Mouse (Mus musculus) MN1 (cell line): ENCODE measurements around the gene Lmbrd2.

ENCODE experiments used
- DNase-seq: peaks from one replicate; pipeline ENCODE4 v3.0.0-alpha.2; 2016; ENCODE audit warnings: low spot score

Lmbrd2 gene

GRCm38 (mm10) chr15:9140252-9140680, at the start of gene Lmbrd2:
TSS of gene Lmbrd2 (plus strand) at chr15:9140550.
- peak; percentile 99 for DNase-seq

DNA sequence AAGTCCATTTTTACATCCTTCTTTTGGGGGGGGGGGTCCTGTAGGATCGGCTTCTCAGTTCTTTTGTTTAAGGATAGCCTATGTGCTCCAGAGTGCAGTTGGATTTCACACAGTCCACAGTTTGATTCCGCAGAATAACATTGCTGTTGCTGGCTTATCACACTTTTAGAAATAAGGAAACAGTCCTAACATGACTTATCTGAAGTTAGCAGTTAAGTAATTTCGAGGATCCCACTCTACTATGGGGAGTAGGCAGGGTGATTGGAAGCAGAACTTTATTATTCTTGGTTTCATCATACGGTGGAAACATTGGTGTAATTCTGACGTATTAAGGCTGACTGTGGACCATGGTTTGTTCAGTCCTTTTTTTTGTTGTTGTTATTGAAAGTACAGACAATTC, 49.7 kb upstream of the Lmbrd2 start:
- DNase-seq: no peak

- no peak for DNase-seq
Measured at GRCm38 (mm10) chr15:9093598-9094365, 46.6 kb upstream of the Lmbrd2 start.

- no peak for DNase-seq
Measured at GRCm38 (mm10) chr15:9094366-9094750, 46.0 kb upstream of the Lmbrd2 start.

DNA sequence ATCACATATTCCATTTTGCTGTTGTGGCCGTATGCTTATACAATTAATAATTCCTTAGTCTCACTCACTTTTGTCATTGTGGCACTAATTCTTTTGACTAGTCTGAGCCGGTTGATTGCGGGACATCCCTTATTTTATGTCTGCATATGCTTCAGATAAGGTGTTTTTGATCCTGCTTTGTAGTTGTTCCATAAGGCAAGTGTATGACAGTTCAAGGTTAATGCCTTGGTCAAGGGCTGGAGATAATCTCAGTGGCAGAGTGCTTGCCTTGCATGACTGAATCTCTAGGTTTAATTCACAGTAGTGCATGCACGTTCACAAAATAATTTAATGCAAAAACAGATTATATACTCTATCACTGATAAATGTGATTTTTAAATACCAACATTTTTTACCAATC, 43.5 kb upstream of the Lmbrd2 start:
- DNase-seq: no peak

GRCm38 (mm10) chr15:9100446-9101077, 39.8 kb upstream of the Lmbrd2 start:
- no peak for DNase-seq

DNA sequence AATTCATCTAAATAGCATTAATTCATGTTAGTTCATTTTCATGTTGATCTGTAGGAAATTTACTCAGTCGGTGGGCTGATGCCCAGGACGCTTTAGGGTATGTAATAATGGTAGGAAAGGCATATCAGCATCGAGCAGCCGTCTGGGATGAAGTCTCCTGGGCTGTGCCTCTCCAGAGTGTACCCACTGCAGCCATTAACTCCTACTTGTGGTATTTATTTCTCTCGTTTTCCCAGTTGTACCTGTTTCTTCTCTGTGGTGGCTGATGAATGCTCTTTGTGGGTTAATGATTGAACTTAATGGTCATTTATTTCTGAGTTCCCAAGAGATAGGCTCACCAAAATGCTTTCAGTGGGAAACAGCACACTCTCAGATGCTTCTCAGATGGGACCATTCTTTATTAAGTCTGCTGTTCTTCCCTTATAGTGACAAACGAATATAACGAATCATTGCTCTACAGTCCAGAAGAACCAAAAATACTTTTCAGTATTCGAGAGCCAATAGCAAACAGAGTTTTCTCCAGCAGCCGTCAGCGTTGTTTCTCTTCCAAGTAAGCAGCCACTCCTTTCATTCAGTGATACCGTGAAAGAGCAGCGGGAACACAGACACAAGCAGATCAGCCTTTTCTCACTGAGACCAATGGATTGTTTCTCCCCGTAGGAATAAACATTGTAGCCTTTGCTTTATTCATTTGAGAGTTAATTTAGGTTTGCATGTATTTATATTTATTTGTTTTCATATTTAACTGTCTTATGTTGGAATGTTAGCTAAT, 33.9 kb upstream of the Lmbrd2 start:
- DNase-seq: no peak

DNA sequence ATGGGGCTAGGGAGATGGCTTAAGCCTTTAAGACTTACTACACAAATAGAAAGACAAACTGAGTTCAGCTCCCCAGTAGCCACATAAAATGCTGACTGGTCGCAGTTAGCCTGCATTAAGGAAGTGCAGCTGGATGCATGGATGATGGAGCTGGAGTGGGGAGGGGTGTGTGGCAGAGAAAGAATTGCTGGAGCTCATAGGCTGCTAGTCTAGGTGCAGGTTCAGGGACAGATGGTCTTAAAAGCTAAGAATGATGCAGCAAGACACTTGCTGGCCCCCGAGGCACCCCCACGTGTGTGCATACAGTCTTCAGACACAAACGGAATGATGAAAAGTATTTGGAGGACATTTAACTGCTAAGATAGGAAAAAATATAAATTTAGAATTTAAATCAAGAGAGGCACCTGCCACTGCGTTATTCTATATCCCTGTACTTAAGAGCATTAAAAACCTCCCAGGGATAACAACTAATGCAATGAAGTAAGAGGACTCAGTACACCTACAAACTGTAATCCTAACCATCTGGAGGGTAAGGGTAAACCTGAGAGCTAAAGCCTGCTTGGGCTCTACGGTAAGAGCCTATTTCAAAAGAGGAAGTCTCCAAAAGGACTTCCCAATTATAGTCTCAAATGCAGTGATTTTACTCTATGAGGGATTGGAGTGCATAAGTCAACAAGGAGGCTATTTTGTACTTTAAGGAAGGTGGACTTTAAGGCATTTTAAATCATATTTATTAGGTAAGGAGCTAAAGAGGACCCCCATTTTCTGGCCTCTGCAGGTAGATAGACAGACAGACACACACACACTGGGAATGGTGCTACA, 29.6 kb upstream of the Lmbrd2 start:
- no peak for DNase-seq

DNA sequence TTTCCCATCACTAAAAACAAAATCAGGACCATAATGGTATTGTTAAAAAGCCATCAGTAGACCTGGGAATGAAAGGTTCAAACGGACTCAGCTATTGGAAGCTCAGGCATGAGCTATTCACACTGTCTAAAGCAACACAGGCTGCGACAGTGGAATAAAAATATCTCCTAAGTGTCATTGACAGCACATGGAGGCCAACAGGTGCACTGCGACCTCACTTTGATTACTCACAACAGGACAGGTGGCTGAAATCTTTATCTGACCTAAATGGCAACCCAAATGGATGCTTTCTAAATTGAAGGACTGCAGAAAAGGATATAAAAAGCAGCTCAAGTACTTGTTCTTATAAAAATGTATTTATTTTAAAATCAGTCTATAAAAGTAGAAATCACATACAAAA, 28.7 kb upstream of the Lmbrd2 start:
- DNase-seq: no peak

GRCm38 (mm10) chr15:9113556-9113955, 26.8 kb upstream of the Lmbrd2 start:
- DNase-seq: no peak

- DNase-seq: no peak
Measured at GRCm38 (mm10) chr15:9114131-9114530, 26.2 kb upstream of the Lmbrd2 start.

- no peak for DNase-seq
Measured at GRCm38 (mm10) chr15:9114599-9114998, 25.8 kb upstream of the Lmbrd2 start.

GRCm38 (mm10) chr15:9118852-9119251, 21.5 kb upstream of the Lmbrd2 start:
- DNase-seq: no peak

DNA sequence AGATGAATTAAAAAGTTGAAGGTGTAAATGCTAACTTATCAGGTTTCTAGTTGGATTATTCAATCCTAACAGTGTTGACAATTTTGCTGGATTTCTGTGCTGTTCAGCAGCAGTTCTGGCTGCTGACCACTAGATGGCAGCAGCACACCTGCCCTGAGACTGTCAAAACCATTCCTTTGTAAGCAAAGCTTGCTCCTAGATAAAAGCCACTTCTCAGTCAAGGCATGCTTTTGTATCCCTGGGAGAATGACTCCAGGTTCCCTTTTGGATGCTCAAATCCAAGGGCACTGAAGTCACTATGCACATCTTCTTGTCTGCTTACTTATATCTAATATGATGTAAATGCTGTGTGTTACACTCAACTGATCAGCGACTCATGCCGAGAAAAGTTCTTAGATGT, 20.3 kb upstream of the Lmbrd2 start:
- peak; percentile 80 for DNase-seq

GRCm38 (mm10) chr15:9122989-9123388, 17.4 kb upstream of the Lmbrd2 start:
- DNase-seq: no peak

DNA sequence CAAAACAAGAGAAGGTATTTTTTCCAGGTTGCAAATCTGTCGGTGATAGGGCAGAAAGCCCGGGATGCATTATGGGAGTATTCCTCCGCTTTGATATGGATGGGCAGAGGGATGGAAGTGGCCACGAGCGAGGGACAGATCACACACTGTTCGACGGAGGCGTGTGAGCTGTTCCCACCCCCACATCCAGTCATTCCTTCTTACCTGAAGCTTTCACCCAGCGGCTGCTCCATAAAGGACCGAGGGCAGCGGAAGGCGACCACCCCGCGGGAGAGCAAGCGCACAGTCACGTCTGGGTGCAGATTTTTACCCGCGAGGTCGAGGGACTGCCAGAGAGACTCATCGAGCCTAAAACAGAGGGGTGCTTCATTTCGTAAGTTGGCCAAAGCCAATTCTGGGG, 15.5 kb upstream of the Lmbrd2 start:
- DNase-seq: no peak

DNA sequence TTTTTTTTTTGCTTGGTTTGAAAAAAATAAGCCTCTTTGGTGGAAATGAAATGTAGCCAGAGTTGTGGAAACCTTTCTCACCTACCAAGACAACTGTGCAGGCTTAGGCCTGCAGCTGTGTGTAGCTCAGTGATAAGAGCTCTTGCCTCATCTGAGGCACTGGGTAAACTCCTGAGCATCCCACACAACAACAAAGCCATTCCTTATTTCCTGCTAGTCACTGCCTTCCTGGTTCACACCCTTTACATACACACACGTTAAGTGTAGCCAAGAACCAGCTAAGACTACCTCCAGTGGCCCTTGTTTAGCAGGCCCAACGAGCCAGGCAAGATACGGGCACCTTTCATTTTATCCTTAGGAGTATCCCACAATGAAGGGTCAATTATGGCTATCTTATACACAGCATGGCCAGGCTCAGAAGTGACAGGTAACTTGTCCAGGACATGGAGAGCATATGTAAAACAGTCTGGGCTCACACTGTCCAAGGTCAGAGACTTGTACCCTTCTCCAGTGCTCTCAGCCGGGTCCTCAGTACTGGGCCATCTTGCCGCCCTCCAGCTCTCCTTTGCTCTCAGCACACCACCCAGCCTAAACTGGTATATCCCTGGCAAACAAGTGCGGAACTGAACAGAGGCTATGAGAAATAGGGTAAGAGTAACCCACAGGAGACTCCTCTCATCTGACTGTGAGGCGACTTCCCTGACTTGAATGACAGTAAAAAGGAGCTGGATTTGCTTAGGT, 13.1 kb upstream of the Lmbrd2 start:
- DNase-seq: no peak

GRCm38 (mm10) chr15:9130772-9131498, 9.4 kb upstream of the Lmbrd2 start:
- peak; percentile 60 for DNase-seq

- DNase-seq: no peak
Measured at GRCm38 (mm10) chr15:9131499-9131888, 8.9 kb upstream of the Lmbrd2 start.

DNA sequence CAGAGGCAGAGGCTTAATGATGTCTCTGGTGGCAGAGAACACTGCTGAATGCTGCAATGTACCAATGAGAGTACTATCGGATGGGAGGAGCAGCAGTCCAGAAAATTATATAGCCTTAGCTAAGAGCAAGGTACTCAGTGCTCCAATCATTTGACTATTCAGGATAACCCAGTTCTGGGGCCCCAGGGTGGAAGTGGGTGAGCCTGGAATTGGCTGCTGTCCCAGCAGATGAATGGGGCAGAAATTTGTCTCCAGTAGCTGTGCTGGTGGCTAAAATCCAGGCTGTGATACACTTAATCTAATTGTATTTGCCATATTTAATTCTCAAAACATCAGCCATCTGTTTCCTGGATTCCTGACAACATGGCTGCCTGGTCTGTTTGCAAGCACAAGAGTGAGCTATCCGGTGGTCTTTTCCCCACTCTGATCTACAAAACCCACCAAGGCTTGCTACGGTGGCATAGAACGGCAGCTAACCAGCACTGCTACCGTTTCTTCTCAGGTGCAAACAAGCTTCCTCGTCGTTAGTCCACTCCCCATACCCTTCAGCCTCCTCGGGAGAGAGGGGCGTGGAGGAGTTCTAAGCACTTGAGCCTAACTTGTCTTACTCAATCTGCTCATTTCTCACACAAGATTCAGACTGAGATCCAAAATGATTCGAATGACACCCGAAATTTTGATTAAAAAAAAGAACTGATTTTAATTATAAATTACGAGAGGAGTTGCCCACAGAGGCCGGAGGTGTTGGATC, 7.5 kb upstream of the Lmbrd2 start:
- DNase-seq: peak; percentile 75
